Mouse (Mus musculus) E14TG2a.4 (cell line): ENCODE measurements at regions not wholly inside any gene's neighbourhood (a gene's known extent, or its start where the extent isn't known, plus 50 kb on each side); places are given as distances from the start of the nearest gene placed in this dataset.

Experiments used
- H3K27me3 ChIP-seq: 2 replicates; pipeline ENCODE4 v1.6.1; 2014; ENCODE audit warnings: low read length, control low read depth; ENCODE audit not compliant: insufficient read depth
- H3K36me3 ChIP-seq: 2 replicates; pipeline ENCODE4 v1.6.1; 2014; ENCODE audit warnings: low read length, control low read depth; ENCODE audit not compliant: insufficient read depth
- H3K4me1 ChIP-seq: replicated peaks from 2 replicates; pipeline ENCODE4 v1.6.1; 2014; ENCODE audit warnings: low read depth, low read length, control low read depth
- H3K4me3 ChIP-seq: replicated peaks from 2 replicates; pipeline ENCODE4 v1.5.1; 2014; ENCODE audit warnings: mild to moderate bottlenecking, low read length
- H3K9me3 ChIP-seq: 2 replicates; pipeline ENCODE4 v1.6.1; 2014; ENCODE audit warnings: low read length, control low read depth
- CTCF ChIP-seq: conservative IDR thresholded peaks from 2 replicates; pipeline ENCODE4 v1.5.1; 2014; ENCODE audit warnings: low read length
- NANOG ChIP-seq: IDR thresholded peaks from 2 replicates; pipeline ENCODE4 v1.6.1; 2014; ENCODE audit warnings: borderline replicate concordance, low read length, mixed read lengths
- POU5F1 ChIP-seq: IDR thresholded peaks from 2 replicates; pipeline ENCODE4 v1.6.1; 2014; ENCODE audit warnings: low read length, borderline replicate concordance

GRCm38 (mm10) chr8:109436830-109437567 lies 56.8 kb upstream of the Pmfbp1 start:
- no peaks in the 10 kb centered on the region for H3K27me3 ChIP-seq

DNA sequence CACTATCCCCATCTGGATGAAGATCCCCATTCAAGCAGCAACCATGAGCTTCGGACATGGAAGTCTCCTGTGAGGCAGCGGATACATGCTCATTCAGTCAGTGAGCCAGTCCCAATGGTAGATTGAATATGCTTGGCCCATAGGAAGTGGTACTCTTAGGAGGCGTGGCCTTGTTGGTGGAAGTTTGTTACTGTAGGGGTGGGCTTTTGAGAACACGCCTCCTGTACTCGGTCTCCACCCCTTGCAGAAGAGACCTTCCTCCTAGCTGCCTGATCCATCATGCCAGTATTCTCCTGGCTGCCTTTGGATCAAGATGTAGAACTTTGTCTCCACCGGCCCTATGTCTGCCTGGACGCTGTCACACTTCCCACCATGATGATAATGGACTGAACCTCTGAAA lies 55.3 kb upstream of the Pmfbp1 start:
- peaks cover 18% of the 10 kb centered on the region for H3K4me1 ChIP-seq
- 0 out of 2 replicates have a peak, but pooled peaks cover 3% of the 10 kb centered on the region for H3K27me3 ChIP-seq
- H3K4me3 ChIP-seq, result no peak overlapping the region
- H3K9me3 ChIP-seq, result no peaks in the 10 kb centered on the region
- TF ChIP-seq NANOG (no peak), CTCF (no peak), POU5F1 (no peak)
- H3K36me3 ChIP-seq, result no peaks in the 10 kb centered on the region

More at GRCm38 (mm10) chr8:109436830-109437567, 56.8 kb upstream of the Pmfbp1 start:
- Histone ChIP-seq H3K9me3 (no peaks in the 10 kb centered on the region), H3K4me3 (no peak overlapping the region; the same call in 1 of the 2 replicates), H3K36me3 (no peaks in the 10 kb centered on the region), H3K4me1 (peaks cover 18% of the 10 kb centered on the region)
- TF ChIP-seq CTCF (no peak), NANOG (no peak), POU5F1 (no peak)
